ENCODE assay signal across 14 mouse cellular contexts in genomic region chr11:69937834-69938233, GRCm38 (mm10). TPM values are rescaled to one million over a fixed set of nuclear protein-coding genes. Genes with fewer than 3 reads are reported as not detected.
DNase-seq lines count a peak whose midpoint lies in the region; ATAC-seq and TF ChIP-seq lines count a peak whose summit lies in the region.
"Had no signal": no experiment of that assay in that cellular context is flagged by ENCODE, and none has a peak within 500 bp of the region (broad histone marks: within the 10 kb centered on the region; RNA-seq: fewer than 3 reads in every experiment).

No protein-coding gene starts in this region.

- peak overlapping the region; percentile 100; the same call in 1 of the 2 replicates for H3K4me2 ChIP-seq in intestine, embryonic 15.5 days (replicated peaks)
- no peak overlapping the region for H3K4me2 ChIP-seq in limb, embryonic 15.5 days
- H3K4me2 ChIP-seq: liver, embryonic 15.5 days had no signal

- no peak overlapping the region for H3K4me3 ChIP-seq in heart, embryonic 10.5 days
- H3K4me3 ChIP-seq in kidney, adult 2 months (ENCODE audit: insufficient read depth, low read depth, low read length): no peak overlapping the region
- no peak overlapping the region for H3K4me3 ChIP-seq in intestine, embryonic 15.5 days (replicated peaks)
- H3K4me3 ChIP-seq in limb, embryonic 15.5 days: no peak overlapping the region
- H3K4me3 ChIP-seq: erythroblast, embryonic 14.5 days; liver, embryonic 15.5 days had no signal

- no peak for TF ChIP-seq POLR2A in kidney, adult 2 months (IDR thresholded peaks at IDR 0.05; ENCODE audit: low read depth, low read length)

- H3K36me3 ChIP-seq in heart, embryonic 10.5 days: peaks cover 5% of the 10 kb centered on the region
- no peaks in the 10 kb centered on the region for H3K36me3 ChIP-seq in kidney, adult 2 months (ENCODE audit: control insufficient read depth, insufficient read depth, low read length)
- H3K36me3 ChIP-seq in intestine, embryonic 15.5 days: no peaks in the 10 kb centered on the region
- H3K36me3 ChIP-seq in limb, embryonic 15.5 days: peaks cover 6% of the 10 kb centered on the region

- TF ChIP-seq CTCF in kidney, adult 2 months (conservative IDR thresholded peaks at IDR 0.05; ENCODE audit: insufficient read depth, insufficient read length, low read depth, low read length): no peak

- 59% methylated on average over 5 of the region's 5 CpGs for WGBS in heart, embryonic 10.5 days
- 53% methylated on average over 5 of the region's 5 CpGs for WGBS in kidney, adult 2 months
- WGBS in intestine, embryonic 15.5 days: 76% methylated on average over 5 of the region's 5 CpGs
- 68% methylated on average over 5 of the region's 5 CpGs for WGBS in limb, embryonic 15.5 days

- peaks cover 62% of the 10 kb centered on the region for H3K27me3 ChIP-seq in heart, embryonic 10.5 days (ENCODE audit: insufficient read depth, poor library complexity, severe bottlenecking)
- H3K27me3 ChIP-seq in kidney, adult 2 months (replicated peaks; ENCODE audit: control insufficient read depth, insufficient read depth, low read length): 0 out of 2 replicates have a peak, but pooled peaks cover 1% of the 10 kb centered on the region
- H3K27me3 ChIP-seq in intestine, embryonic 15.5 days (replicated peaks): peaks cover 8% of the 10 kb centered on the region; the same call in 1 of the 2 replicates
- H3K27me3 ChIP-seq in limb, embryonic 15.5 days: peaks cover 10% of the 10 kb centered on the region; the same call in 1 of the 2 replicates

- H3K4me1 ChIP-seq in heart, embryonic 10.5 days: peaks cover 36% of the 10 kb centered on the region
- H3K4me1 ChIP-seq in kidney, adult 2 months (ENCODE audit: control insufficient read depth, insufficient read depth, low read length): peaks cover 9% of the 10 kb centered on the region
- H3K4me1 ChIP-seq in intestine, embryonic 15.5 days (replicated peaks): peaks cover 37% of the 10 kb centered on the region
- peaks cover 48% of the 10 kb centered on the region for H3K4me1 ChIP-seq in limb, embryonic 15.5 days

- no peaks in the 10 kb centered on the region for H3K9me3 ChIP-seq in heart, embryonic 10.5 days
- H3K9me3 ChIP-seq in intestine, embryonic 15.5 days: no peaks in the 10 kb centered on the region
- no peaks in the 10 kb centered on the region for H3K9me3 ChIP-seq in limb, embryonic 15.5 days
- H3K9me3 ChIP-seq: liver, embryonic 15.5 days had no signal

- peak overlapping the region; percentile 52; the same call in 1 of the 2 replicates for H3K27ac ChIP-seq in heart, embryonic 10.5 days
- H3K27ac ChIP-seq in kidney, adult 2 months (ENCODE audit: insufficient read depth, low read depth, low read length): peak overlapping the region; percentile 73
- no peak overlapping the region for H3K27ac ChIP-seq in intestine, embryonic 15.5 days
- peak overlapping the region; percentile 59; the same call in 1 of the 2 replicates for H3K27ac ChIP-seq in limb, embryonic 15.5 days
- H3K27ac ChIP-seq: liver, embryonic 15.5 days had no signal

- H3K9ac ChIP-seq in intestine, embryonic 15.5 days: no peak overlapping the region
- no peak overlapping the region for H3K9ac ChIP-seq in limb, embryonic 15.5 days
- H3K9ac ChIP-seq: liver, embryonic 15.5 days had no signal

- no peak for ATAC-seq in intestine, embryonic 15.5 days
- ATAC-seq in limb, embryonic 15.5 days (ENCODE audit: insufficient number of reproducible peaks, low FRiP score, low TSS enrichment, low read depth): no peak

- DNase-seq in heart, embryonic 10.5 days (ENCODE audit: low spot score): no peak
- DNase-seq in heart, adult 18-20 months: no peak
- DNase-seq in kidney, adult 2 months: peak; percentile 44
- DNase-seq in kidney, postnatal 4 days: no peak
- DNase-seq in B cell, adult 2 months: no peak
- DNase-seq: cerebellum, adult 18-20 months; lung, postnatal 4 days; thymus, adult 18-20 months had no signal

RNA-seq across cellular contexts. Expression of gene Ybx2, which starts 2.2 kb away (rescaled TPM):
- 1.8 and 2.1 TPM in 2 replicates for polyA plus RNA-seq in heart, embryonic 10.5 days (2016; fragmentation: Nextera tagmentation; extraction: Ambion mirVana)
- total RNA-seq in heart, adult 18-20 months (2021): 10 to 100 TPM; 14.6 to 23.1 TPM
- polyA plus RNA-seq in kidney, adult 2 months (2012; rRNA removed): 60.5 and 71.7 TPM in 2 replicates
- 2.5 and 3.1 TPM in 2 replicates for polyA plus RNA-seq in intestine, embryonic 15.5 days (2015; fragmentation: Nextera tagmentation; extraction: Ambion mirVana)
- polyA plus RNA-seq in limb, embryonic 15.5 days (2015; fragmentation: Nextera tagmentation; extraction: Ambion mirVana): 3.6 and 4.6 TPM in 2 replicates
- total RNA-seq: monocyte, adult 5-6 weeks had no signal
- polyA plus RNA-seq: liver, embryonic 15.5 days had no signal

RNA-seq across cellular contexts. Expression of gene Slc2a4, which starts 10.2 kb away (rescaled TPM):
- polyA plus RNA-seq in heart, embryonic 10.5 days (2016; fragmentation: Nextera tagmentation; extraction: Ambion mirVana): 17.8 and 24.1 TPM in 2 replicates
- 100 to 1,000 TPM; 402 to 439 TPM for total RNA-seq in heart, adult 18-20 months (2021)
- 74.2 and 78.6 TPM in 2 replicates for polyA plus RNA-seq in kidney, adult 2 months (2012; rRNA removed)
- polyA plus RNA-seq in intestine, embryonic 15.5 days (2015; fragmentation: Nextera tagmentation; extraction: Ambion mirVana): 20.4 and 21.8 TPM in 2 replicates
- 23.0 and 23.5 TPM in 2 replicates for polyA plus RNA-seq in limb, embryonic 15.5 days (2015; fragmentation: Nextera tagmentation; extraction: Ambion mirVana)
- total RNA-seq: monocyte, adult 5-6 weeks had no signal

RNA-seq across cellular contexts. Expression of gene Eif5a, which starts 16.1 kb away (rescaled TPM):
- polyA plus RNA-seq in heart, embryonic 10.5 days (2016; fragmentation: Nextera tagmentation; extraction: Ambion mirVana): 2,011 and 2,470 TPM in 2 replicates
- total RNA-seq in heart, adult 18-20 months (2021): 100 to 1,000 TPM; 415 to 425 TPM
- polyA plus RNA-seq in kidney, adult 2 months (2012; rRNA removed): 465 and 575 TPM in 2 replicates
- 1,625 and 1,693 TPM in 2 replicates for polyA plus RNA-seq in intestine, embryonic 15.5 days (2015; fragmentation: Nextera tagmentation; extraction: Ambion mirVana)
- 1,601 and 1,681 TPM in 2 replicates for polyA plus RNA-seq in limb, embryonic 15.5 days (2015; fragmentation: Nextera tagmentation; extraction: Ambion mirVana)

RNA-seq across cellular contexts. Expression of gene Gps2, which starts 24.1 kb away (rescaled TPM):
- polyA plus RNA-seq in heart, embryonic 10.5 days (2016; fragmentation: Nextera tagmentation; extraction: Ambion mirVana): 55.2 and 69.4 TPM in 2 replicates
- total RNA-seq in heart, adult 18-20 months (2021): 10 to 100 TPM; 26.2 to 27.5 TPM
- 72.9 and 75.5 TPM in 2 replicates for polyA plus RNA-seq in kidney, adult 2 months (2012; rRNA removed)
- 68.1 and 68.5 TPM in 2 replicates for polyA plus RNA-seq in intestine, embryonic 15.5 days (2015; fragmentation: Nextera tagmentation; extraction: Ambion mirVana)
- polyA plus RNA-seq in limb, embryonic 15.5 days (2015; fragmentation: Nextera tagmentation; extraction: Ambion mirVana): 71.5 and 77.1 TPM in 2 replicates

RNA-seq across cellular contexts. Expression of gene Cldn7, which starts 26.7 kb away (rescaled TPM):
- polyA plus RNA-seq in heart, embryonic 10.5 days (2016; fragmentation: Nextera tagmentation; extraction: Ambion mirVana): 4.7 and 22.3 TPM in 2 replicates
- 1 to 10 TPM in 1 of 2 experiments, not detected in 1; 1.3 TPM for total RNA-seq in heart, adult 18-20 months (2021)
- 39.2 and 40.0 TPM in 2 replicates for polyA plus RNA-seq in kidney, adult 2 months (2012; rRNA removed)
- 977 and 1,030 TPM in 2 replicates for polyA plus RNA-seq in intestine, embryonic 15.5 days (2015; fragmentation: Nextera tagmentation; extraction: Ambion mirVana)
- polyA plus RNA-seq in limb, embryonic 15.5 days (2015; fragmentation: Nextera tagmentation; extraction: Ambion mirVana): 8.1 and 13.1 TPM in 2 replicates
- total RNA-seq: monocyte, adult 5-6 weeks had no signal
- polyA plus RNA-seq: cortical plate, adult 2 months; erythroblast, embryonic 14.5 days had no signal

Comparison
In these comparisons a context has a peak if more than half of its experiments do, and no peak if none do; other contexts are left out.
1. RNA of gene Ybx2, which starts 2.2 kb away (polyA plus RNA-seq): 60.5 to 71.7 TPM in kidney, adult 2 months; 3.6 to 4.6 TPM in limb, embryonic 15.5 days, 2.5 to 3.1 TPM in intestine, embryonic 15.5 days and 1.8 to 2.1 TPM in heart, embryonic 10.5 days; every median in the first group is over 10 times any median in the second.